ENCODE assay signal across 8 mouse cellular contexts in genomic region chr6:113377172-113377495, GRCm38 (mm10). TPM values are rescaled to one million over a fixed set of nuclear protein-coding genes. Genes with fewer than 3 reads are reported as not detected.
DNase-seq lines count a peak whose midpoint lies in the region; ATAC-seq and TF ChIP-seq lines count a peak whose summit lies in the region.

No protein-coding gene starts in this region.

- peak overlapping the region; percentile 76 for H3K9ac ChIP-seq in liver, adult 2 months (ENCODE audit: low read depth, low read length)
- H3K9ac ChIP-seq in embryonic facial prominence, embryonic 14.5 days (ENCODE audit: low read depth, low read length), result peak overlapping the region; percentile 97
- peak overlapping the region; percentile 97 for H3K9ac ChIP-seq in intestine, embryonic 16.5 days (ENCODE audit: low read depth, low read length)
- H3K9ac ChIP-seq in neural tube, embryonic 12.5 days, result peak overlapping the region; percentile 92

- ATAC-seq in embryonic facial prominence, embryonic 14.5 days (ENCODE audit: low read depth), result no peak
- ATAC-seq in intestine, embryonic 16.5 days, result no peak
- ATAC-seq in neural tube, embryonic 12.5 days (ENCODE audit: low FRiP score, low read depth), result no peak

- H3K4me1 ChIP-seq in liver, adult 2 months (ENCODE audit: control insufficient read depth, insufficient read depth, low read length), result peaks cover 7% of the 10 kb centered on the region
- peaks cover 12% of the 10 kb centered on the region for H3K4me1 ChIP-seq in embryonic facial prominence, embryonic 14.5 days (ENCODE audit: control insufficient read depth, insufficient read depth, low read length)
- peaks cover 16% of the 10 kb centered on the region for H3K4me1 ChIP-seq in intestine, embryonic 16.5 days (ENCODE audit: control insufficient read depth, insufficient read depth, low read length)
- H3K4me1 ChIP-seq in neural tube, embryonic 12.5 days, result peaks cover 17% of the 10 kb centered on the region

- DNase-seq in liver, adult 2 months (ENCODE audit: extremely low read depth, low read depth, low spot score), result peak; percentile 79
- no peak for DNase-seq in liver
- no peak for DNase-seq in embryonic facial prominence, embryonic 14.5 days (ENCODE audit: low spot score)
- no peak for DNase-seq in adrenal gland, postnatal 14 days
- no peak for DNase-seq in cerebellum, adult 18-20 months
- DNase-seq in cerebellum, adult 8-10 months, result no peak

- H3K27me3 ChIP-seq in liver, adult 2 months (ENCODE audit: control insufficient read depth, insufficient read depth, low read length), result no peaks in the 10 kb centered on the region
- H3K27me3 ChIP-seq in embryonic facial prominence, embryonic 14.5 days (replicated peaks; ENCODE audit: control insufficient read depth, insufficient read depth, low read length), result no peaks in the 10 kb centered on the region
- no peaks in the 10 kb centered on the region for H3K27me3 ChIP-seq in intestine, embryonic 16.5 days (replicated peaks; ENCODE audit: control insufficient read depth, insufficient read depth, low read length)
- no peaks in the 10 kb centered on the region for H3K27me3 ChIP-seq in neural tube, embryonic 12.5 days (replicated peaks)

- no peak for TF ChIP-seq POLR2A in liver, adult 2 months (IDR thresholded peaks at IDR 0.05; ENCODE audit: extremely low read depth, insufficient read depth, low read length)

- H3K27ac ChIP-seq in liver, adult 2 months (replicated peaks; ENCODE audit: insufficient read depth, low read depth, low read length), result peak overlapping the region; percentile 97
- peak overlapping the region; percentile 94 for H3K27ac ChIP-seq in embryonic facial prominence, embryonic 14.5 days (replicated peaks; ENCODE audit: low read depth, low read length)
- H3K27ac ChIP-seq in intestine, embryonic 16.5 days (ENCODE audit: low read length), result peak overlapping the region; percentile 97
- H3K27ac ChIP-seq in neural tube, embryonic 12.5 days, result peak overlapping the region; percentile 95

- TF ChIP-seq CTCF in liver, adult 2 months (IDR thresholded peaks at IDR 0.05; ENCODE audit: low read depth, low read length), result no peak

- H3K79me2 ChIP-seq in liver, adult 2 months (ENCODE audit: control insufficient read depth, insufficient read depth, low read length), result peaks cover 20% of the 10 kb centered on the region; the same call in 1 of the 2 replicates

- H3K4me3 ChIP-seq in liver, adult 2 months (ENCODE audit: insufficient read depth, low read depth, low read length), result peak overlapping the region; percentile 72
- peak overlapping the region; percentile 99 for H3K4me3 ChIP-seq in embryonic facial prominence, embryonic 14.5 days (ENCODE audit: low read depth, low read length)
- H3K4me3 ChIP-seq in intestine, embryonic 16.5 days (ENCODE audit: low read length), result peak overlapping the region; percentile 96
- peak overlapping the region; percentile 97 for H3K4me3 ChIP-seq in neural tube, embryonic 12.5 days

- WGBS in liver, adult 2 months, result 4% methylated on average over 7 of the region's 7 CpGs
- WGBS in embryonic facial prominence, embryonic 14.5 days, result 8% methylated on average over 7 of the region's 7 CpGs
- 7% methylated on average over 7 of the region's 7 CpGs for WGBS in intestine, embryonic 16.5 days
- 11% methylated on average over 7 of the region's 7 CpGs for WGBS in neural tube, embryonic 12.5 days

- H3K4me2 ChIP-seq in embryonic facial prominence, embryonic 14.5 days (ENCODE audit: low read depth, low read length), result peak overlapping the region; percentile 86
- peak overlapping the region; percentile 70 for H3K4me2 ChIP-seq in intestine, embryonic 16.5 days (ENCODE audit: low read depth, low read length)
- peak overlapping the region; percentile 85 for H3K4me2 ChIP-seq in neural tube, embryonic 12.5 days (replicated peaks)

- peaks cover 10% of the 10 kb centered on the region; the same call in 1 of the 2 replicates for H3K36me3 ChIP-seq in liver, adult 2 months (ENCODE audit: control insufficient read depth, insufficient read depth, low read length)
- H3K36me3 ChIP-seq in embryonic facial prominence, embryonic 14.5 days (ENCODE audit: control insufficient read depth, insufficient read depth, low read length), result peaks cover 55% of the 10 kb centered on the region
- peaks cover 6% of the 10 kb centered on the region for H3K36me3 ChIP-seq in intestine, embryonic 16.5 days (ENCODE audit: control insufficient read depth, insufficient read depth, low read length)
- peaks cover 55% of the 10 kb centered on the region for H3K36me3 ChIP-seq in neural tube, embryonic 12.5 days

- no peaks in the 10 kb centered on the region for H3K9me3 ChIP-seq in embryonic facial prominence, embryonic 14.5 days (ENCODE audit: control insufficient read depth, low read length)
- H3K9me3 ChIP-seq in intestine, embryonic 16.5 days (ENCODE audit: control insufficient read depth, low read length), result no peaks in the 10 kb centered on the region
- H3K9me3 ChIP-seq in neural tube, embryonic 12.5 days, result no peaks in the 10 kb centered on the region

RNA-seq across cellular contexts. Expression of gene Tada3, which starts 0.5 kb away (rescaled TPM):
- 5.2 and 6.6 TPM in 2 replicates for total RNA-seq in liver, adult 2 months (2014; rRNA removed)
- polyA plus RNA-seq in liver, adult 2 months (2012; rRNA removed), result 8.4 and 10.4 TPM in 2 replicates
- 44.6 and 45.7 TPM in 2 replicates for polyA plus RNA-seq in embryonic facial prominence, embryonic 14.5 days (2014; fragmentation: Nextera tagmentation; extraction: Ambion mirVana)
- polyA plus RNA-seq in intestine, embryonic 16.5 days (2015; fragmentation: Nextera tagmentation; extraction: Ambion mirVana), result 44.4 and 45.1 TPM in 2 replicates
- polyA plus RNA-seq in neural tube, embryonic 12.5 days (2016; fragmentation: Nextera tagmentation; extraction: Ambion mirVana), result 62.4 and 64.4 TPM in 2 replicates
- 34.9 and 35.5 TPM in 2 replicates for total RNA-seq in adrenal gland, postnatal 14 days (2021)

RNA-seq across cellular contexts. Expression of gene Arpc4, which starts 0.8 kb away (rescaled TPM):
- 36.0 and 41.8 TPM in 2 replicates for total RNA-seq in liver, adult 2 months (2014; rRNA removed)
- polyA plus RNA-seq in liver, adult 2 months (2012; rRNA removed), result 31.5 and 36.4 TPM in 2 replicates
- polyA plus RNA-seq in embryonic facial prominence, embryonic 14.5 days (2014; fragmentation: Nextera tagmentation; extraction: Ambion mirVana), result 214 and 232 TPM in 2 replicates
- 449 and 456 TPM in 2 replicates for polyA plus RNA-seq in intestine, embryonic 16.5 days (2015; fragmentation: Nextera tagmentation; extraction: Ambion mirVana)
- polyA plus RNA-seq in neural tube, embryonic 12.5 days (2016; fragmentation: Nextera tagmentation; extraction: Ambion mirVana), result 352 and 393 TPM in 2 replicates
- total RNA-seq in adrenal gland, postnatal 14 days (2021), result 165 and 176 TPM in 2 replicates

RNA-seq across cellular contexts. Expression of gene Ttll3, which starts 11.9 kb away (rescaled TPM):
- total RNA-seq in liver, adult 2 months (2014; rRNA removed), result 0.65 and 1.5 TPM in 2 replicates
- 1.7 TPM in 2 replicates for polyA plus RNA-seq in liver, adult 2 months (2012; rRNA removed)
- polyA plus RNA-seq in embryonic facial prominence, embryonic 14.5 days (2014; fragmentation: Nextera tagmentation; extraction: Ambion mirVana), result 3.3 and 5.4 TPM in 2 replicates
- polyA plus RNA-seq in intestine, embryonic 16.5 days (2015; fragmentation: Nextera tagmentation; extraction: Ambion mirVana), result 3.0 and 3.3 TPM in 2 replicates
- polyA plus RNA-seq in neural tube, embryonic 12.5 days (2016; fragmentation: Nextera tagmentation; extraction: Ambion mirVana), result 5.6 and 7.1 TPM in 2 replicates
- total RNA-seq in adrenal gland, postnatal 14 days (2021), result 4.1 and 4.2 TPM in 2 replicates

RNA-seq across cellular contexts. Expression of gene Camk1, which starts 33.4 kb away (rescaled TPM):
- total RNA-seq in liver, adult 2 months (2014; rRNA removed), result 16.1 and 18.8 TPM in 2 replicates
- 12.1 and 15.6 TPM in 2 replicates for polyA plus RNA-seq in liver, adult 2 months (2012; rRNA removed)
- polyA plus RNA-seq in embryonic facial prominence, embryonic 14.5 days (2014; fragmentation: Nextera tagmentation; extraction: Ambion mirVana), result 103 and 109 TPM in 2 replicates
- 66.4 and 66.8 TPM in 2 replicates for polyA plus RNA-seq in intestine, embryonic 16.5 days (2015; fragmentation: Nextera tagmentation; extraction: Ambion mirVana)
- polyA plus RNA-seq in neural tube, embryonic 12.5 days (2016; fragmentation: Nextera tagmentation; extraction: Ambion mirVana), result 61.9 and 63.6 TPM in 2 replicates
- total RNA-seq in adrenal gland, postnatal 14 days (2021), result 46.4 and 49.3 TPM in 2 replicates

RNA-seq across cellular contexts. Expression of gene Rpusd3, which starts 42.0 kb away (rescaled TPM):
- total RNA-seq in liver, adult 2 months (2014; rRNA removed), result 14.2 and 17.2 TPM in 2 replicates
- polyA plus RNA-seq in liver, adult 2 months (2012; rRNA removed), result 106 and 118 TPM in 2 replicates
- polyA plus RNA-seq in embryonic facial prominence, embryonic 14.5 days (2014; fragmentation: Nextera tagmentation; extraction: Ambion mirVana), result 16.3 and 23.4 TPM in 2 replicates
- 32.4 and 35.5 TPM in 2 replicates for polyA plus RNA-seq in intestine, embryonic 16.5 days (2015; fragmentation: Nextera tagmentation; extraction: Ambion mirVana)
- 18.7 and 29.3 TPM in 2 replicates for polyA plus RNA-seq in neural tube, embryonic 12.5 days (2016; fragmentation: Nextera tagmentation; extraction: Ambion mirVana)
- total RNA-seq in adrenal gland, postnatal 14 days (2021), result 11.3 and 16.9 TPM in 2 replicates
